Mouse (Mus musculus) stomach, postnatal 0 days (tissue): ENCODE measurements around the gene Trpm5.

Experiments
- CTCF ChIP-seq: IDR thresholded peaks from 2 replicates; pipeline ENCODE4 v1.5.1; 2016; ENCODE audit warnings: antibody characterized with exemption, low read depth, mild to moderate bottlenecking, moderate library complexity
- EP300 ChIP-seq: optimal IDR thresholded peaks from 2 replicates; pipeline ENCODE3; 2016; ENCODE audit warnings: antibody characterized with exemption

- TF ChIP-seq CTCF (peak; percentile 83), EP300 (no peak)
These were observed 21.4 kb downstream of the Trpm5 start for GRCm38 (mm10) chr7:143073086-143073485.
